Mouse (Mus musculus) erythroblast, embryonic 14.5 days (primary cell): Measurements from ENCODE around the gene Ece1.

ENCODE experiments used
- GATA1 ChIP-seq: IDR thresholded peaks from 2 replicates; pipeline ENCODE4 v1.6.1; 2012; ENCODE audit warnings: low read length, inconsistent platforms, mixed read lengths
- TAL1 ChIP-seq: IDR thresholded peaks from 3 replicates; pipeline ENCODE4 v1.6.1; 2012; ENCODE audit warnings: low read length, inconsistent platforms, mixed read lengths

DNA sequence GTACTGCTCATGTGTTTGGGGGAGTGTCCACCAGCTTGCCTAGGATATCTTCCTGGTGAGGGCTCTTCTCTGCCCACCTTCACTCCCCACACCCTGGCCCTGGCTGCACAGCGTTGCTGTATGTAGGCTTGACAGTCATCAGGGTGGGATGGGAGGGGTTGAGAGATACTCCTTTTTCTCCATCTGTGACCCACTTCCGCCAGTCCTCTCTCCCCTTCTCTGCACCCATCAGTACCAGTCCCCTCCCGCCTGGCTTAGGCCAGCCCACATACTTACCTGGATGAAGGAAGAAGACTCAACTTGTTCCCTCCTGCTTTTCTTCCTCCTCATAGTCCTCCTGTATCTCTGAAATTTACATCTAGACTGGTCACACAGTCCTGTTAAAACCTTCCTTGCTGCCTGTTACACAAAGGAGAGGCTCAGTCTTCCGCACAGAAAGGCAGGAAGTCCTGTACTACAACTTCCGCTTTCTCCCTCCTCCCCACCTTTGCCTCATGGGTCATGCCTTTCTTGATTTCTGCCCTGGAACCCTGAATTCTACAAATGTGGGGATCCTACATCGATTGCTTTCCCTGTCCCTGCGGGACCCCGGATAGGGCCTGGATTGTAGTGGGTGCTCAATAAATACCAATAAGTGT lies 21.6 kb downstream of the Ece1 start:
- TF ChIP-seq TAL1 (no peak), GATA1 (no peak)
